Mouse (Mus musculus): ENCODE data around the gene Atg5. TPM values are rescaled to one million over a fixed set of nuclear protein-coding genes. Genes with fewer than 3 reads are reported as not detected.

The Atg5 gene
- polyA plus RNA-seq, 1 experiment from 2014 or later: 24.2 TPM

DNA sequence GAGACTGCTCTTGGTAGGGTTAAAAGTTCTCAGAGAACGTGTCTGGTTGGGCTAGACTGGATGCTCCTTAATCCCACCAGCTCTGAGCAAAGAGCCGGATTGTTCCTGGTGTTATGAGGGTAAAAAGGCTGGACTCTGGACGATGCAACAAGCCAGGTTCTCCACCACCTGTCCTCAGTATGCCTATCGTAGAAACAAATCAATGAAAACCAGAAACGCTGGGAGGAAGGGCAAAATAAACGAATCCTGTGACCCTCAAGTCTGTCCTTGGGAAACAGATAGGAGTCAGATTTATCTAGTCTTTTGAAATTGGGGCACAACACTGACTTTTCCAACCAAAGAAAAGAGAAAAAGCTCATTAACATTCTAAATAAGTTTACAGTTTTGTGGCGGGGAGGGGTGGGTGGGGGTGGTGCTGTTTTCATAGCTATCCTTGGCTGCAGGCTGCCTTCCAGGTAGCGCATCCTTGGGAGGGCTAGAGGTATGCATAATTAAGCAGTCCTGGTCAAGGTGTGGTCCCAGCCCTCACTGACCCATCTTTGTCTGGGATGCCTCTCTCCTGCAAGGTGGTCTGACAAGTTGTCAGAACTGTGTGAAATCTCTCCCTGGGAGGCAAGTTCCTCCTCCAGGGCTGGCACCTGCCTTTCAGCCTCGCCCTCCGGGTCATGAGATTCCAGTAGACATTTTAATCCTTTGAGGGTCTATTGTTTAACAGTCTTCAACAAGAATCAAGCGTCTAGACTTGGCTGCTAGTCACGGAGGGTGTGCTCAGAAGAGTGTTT lies 123.5 kb downstream of the Atg5 start:
- Histone ChIP-seq H3K4me3 (no peak overlapping the region), H3K9me3 (no peaks in the 10 kb centered on the region), H3K4me2 (no peak overlapping the region), H3K4me1 (no peaks in the 10 kb centered on the region), H3K27ac (replicated peaks) (no peak overlapping the region), H3K9ac (no peak overlapping the region), H3K36me3 (no peaks in the 10 kb centered on the region), H3K27me3 (replicated peaks) (no peaks in the 10 kb centered on the region)
- ATAC-seq (ENCODE audit: extremely low read depth, insufficient number of reproducible peaks, low FRiP score, low TSS enrichment): no peak
- 42% methylated on average over 12 of the region's 12 CpGs for WGBS

DNA sequence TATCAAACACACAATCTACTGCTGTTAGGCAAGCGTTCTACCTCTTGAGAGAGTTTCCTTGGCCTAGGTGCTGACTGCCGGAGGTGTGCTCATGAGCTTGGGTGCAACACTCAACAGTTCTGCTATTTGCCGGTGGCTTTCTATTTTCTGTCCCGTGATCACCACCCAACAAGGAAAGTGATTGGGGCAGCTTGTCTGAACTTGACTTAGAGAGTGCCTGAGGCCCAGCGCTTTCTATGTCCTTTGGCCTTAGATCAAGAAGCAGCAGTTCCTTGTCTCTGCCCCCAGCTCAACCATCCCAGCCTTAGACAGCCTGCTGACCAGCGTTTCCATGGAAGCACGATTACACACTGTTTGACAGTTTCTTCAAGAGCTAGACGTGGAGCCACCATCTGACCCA lies 124.7 kb downstream of the Atg5 start:
- Histone ChIP-seq H3K4me2 (no peak overlapping the region), H3K27me3 (replicated peaks) (no peaks in the 10 kb centered on the region), H3K4me1 (no peaks in the 10 kb centered on the region), H3K27ac (replicated peaks) (no peak overlapping the region), H3K36me3 (no peaks in the 10 kb centered on the region), H3K9me3 (no peaks in the 10 kb centered on the region), H3K9ac (no peak overlapping the region), H3K4me3 (no peak overlapping the region)
- ATAC-seq (ENCODE audit: extremely low read depth, insufficient number of reproducible peaks, low FRiP score, low TSS enrichment): no peak
- WGBS: 75% methylated on average over 8 of the region's 8 CpGs

DNA sequence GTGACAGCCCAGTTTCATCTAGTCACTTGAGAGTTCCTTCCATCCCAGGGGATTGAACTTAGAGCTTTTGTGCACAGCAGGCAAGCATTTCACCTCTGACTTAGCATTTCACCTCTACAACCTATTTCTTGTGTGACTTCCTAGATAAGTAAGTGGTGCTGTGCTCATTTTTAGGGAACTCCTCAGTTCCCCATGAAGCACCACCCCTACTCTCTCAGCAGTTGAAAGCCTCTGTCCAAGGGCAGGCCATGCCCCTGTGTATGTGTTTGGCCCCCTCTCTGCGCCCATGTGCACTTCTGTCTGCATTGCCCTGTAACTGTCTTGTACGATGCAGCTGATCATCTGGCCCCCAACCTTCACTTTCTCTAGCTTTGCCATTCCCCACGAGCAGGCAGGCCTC lies 132.0 kb downstream of the Atg5 start:
- 64% methylated on average over 3 of the region's 3 CpGs for WGBS
- no peak overlapping the region for H3K4me3 ChIP-seq
- H3K27me3 ChIP-seq (replicated peaks): no peaks in the 10 kb centered on the region
- H3K27ac ChIP-seq (replicated peaks): no peak overlapping the region
- ATAC-seq (ENCODE audit: extremely low read depth, insufficient number of reproducible peaks, low FRiP score, low TSS enrichment): no peak
- no peaks in the 10 kb centered on the region for H3K9me3 ChIP-seq
- no peaks in the 10 kb centered on the region for H3K36me3 ChIP-seq
- no peak overlapping the region for H3K9ac ChIP-seq
- peaks cover 31% of the 10 kb centered on the region for H3K4me1 ChIP-seq
- H3K4me2 ChIP-seq: no peak overlapping the region

DNA sequence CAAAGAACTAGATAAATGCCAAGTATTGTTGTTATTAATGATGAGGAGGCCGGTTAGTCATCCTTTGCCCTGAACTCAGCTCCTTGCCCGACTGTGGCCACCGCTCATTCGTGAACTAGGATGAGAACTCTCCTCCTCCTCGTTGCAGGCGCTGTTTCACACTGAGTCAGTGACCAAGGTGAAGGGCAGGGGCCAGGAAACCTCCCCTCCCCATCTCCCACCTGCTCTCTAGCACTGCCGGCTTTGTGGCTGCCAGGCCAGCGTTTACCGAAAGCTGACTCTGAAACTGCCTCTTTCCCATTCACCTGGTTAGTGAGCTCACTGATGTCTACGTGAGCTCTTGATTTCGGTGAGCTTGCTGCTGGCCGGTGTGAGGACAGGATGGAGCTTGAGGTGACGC lies 132.4 kb downstream of the Atg5 start:
- 60% methylated on average over 13 of the region's 13 CpGs for WGBS
- Histone ChIP-seq H3K4me3 (no peak overlapping the region), H3K4me1 (peaks cover 31% of the 10 kb centered on the region), H3K27me3 (replicated peaks) (no peaks in the 10 kb centered on the region), H3K9ac (no peak overlapping the region), H3K4me2 (no peak overlapping the region), H3K27ac (replicated peaks) (no peak overlapping the region), H3K9me3 (no peaks in the 10 kb centered on the region), H3K36me3 (no peaks in the 10 kb centered on the region)
- ATAC-seq (ENCODE audit: extremely low read depth, insufficient number of reproducible peaks, low FRiP score, low TSS enrichment): no peak

DNA sequence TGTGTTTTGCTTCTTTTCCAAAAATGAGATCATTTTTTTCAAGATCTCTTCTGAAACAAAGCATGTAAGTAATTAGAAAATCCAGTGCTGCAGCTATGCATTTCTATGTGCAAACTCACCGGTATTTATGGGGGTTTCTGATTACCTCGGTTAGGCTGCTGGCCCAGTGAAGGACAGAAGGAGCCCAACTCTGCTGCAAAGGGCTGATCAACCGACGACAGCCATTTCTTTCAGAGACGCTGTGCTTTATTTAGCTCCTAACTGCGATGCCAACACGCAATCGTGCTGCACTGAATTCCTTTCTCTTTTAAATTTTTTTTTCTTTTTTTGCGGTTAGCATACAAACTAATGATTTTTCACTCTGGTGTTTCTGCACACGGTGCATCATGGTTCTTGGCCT lies 133.4 kb downstream of the Atg5 start:
- Histone ChIP-seq H3K36me3 (no peaks in the 10 kb centered on the region), H3K9me3 (no peaks in the 10 kb centered on the region), H3K4me2 (no peak overlapping the region), H3K4me3 (no peak overlapping the region), H3K27ac (replicated peaks) (no peak overlapping the region), H3K27me3 (replicated peaks) (no peaks in the 10 kb centered on the region), H3K4me1 (peaks cover 31% of the 10 kb centered on the region), H3K9ac (no peak overlapping the region)
- WGBS: 47% methylated on average over 10 of the region's 10 CpGs
- ATAC-seq (ENCODE audit: extremely low read depth, insufficient number of reproducible peaks, low FRiP score, low TSS enrichment): no peak

DNA sequence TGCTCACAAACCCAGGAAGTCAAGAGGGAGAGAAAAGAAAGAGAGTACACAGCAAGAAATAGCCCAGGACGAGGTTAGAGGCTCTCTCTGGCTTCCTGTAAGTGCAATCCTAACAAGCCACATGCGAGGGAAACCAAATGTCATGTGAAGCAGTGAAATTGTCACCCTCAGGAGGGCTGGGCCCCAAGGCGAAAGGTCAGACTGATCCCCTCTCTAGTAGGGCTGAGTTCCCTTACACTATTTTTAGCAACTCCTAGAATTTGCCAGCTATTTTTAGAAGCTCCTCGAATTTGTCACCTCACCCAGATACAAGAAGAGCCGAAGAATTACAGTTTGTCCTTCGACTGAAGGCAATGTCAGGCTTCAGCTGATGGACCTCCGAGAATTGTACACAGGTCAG lies 135.3 kb downstream of the Atg5 start:
- Histone ChIP-seq H3K4me1 (peaks cover 31% of the 10 kb centered on the region), H3K4me2 (no peak overlapping the region), H3K9me3 (no peaks in the 10 kb centered on the region), H3K9ac (no peak overlapping the region), H3K36me3 (no peaks in the 10 kb centered on the region), H3K27ac (replicated peaks) (peak overlapping the region; percentile 55), H3K4me3 (no peak overlapping the region), H3K27me3 (replicated peaks) (no peaks in the 10 kb centered on the region)
- ATAC-seq (ENCODE audit: extremely low read depth, insufficient number of reproducible peaks, low FRiP score, low TSS enrichment): no peak; the same call in 1 of the 2 replicates
- 28% methylated on average over 7 of the region's 7 CpGs for WGBS

DNA sequence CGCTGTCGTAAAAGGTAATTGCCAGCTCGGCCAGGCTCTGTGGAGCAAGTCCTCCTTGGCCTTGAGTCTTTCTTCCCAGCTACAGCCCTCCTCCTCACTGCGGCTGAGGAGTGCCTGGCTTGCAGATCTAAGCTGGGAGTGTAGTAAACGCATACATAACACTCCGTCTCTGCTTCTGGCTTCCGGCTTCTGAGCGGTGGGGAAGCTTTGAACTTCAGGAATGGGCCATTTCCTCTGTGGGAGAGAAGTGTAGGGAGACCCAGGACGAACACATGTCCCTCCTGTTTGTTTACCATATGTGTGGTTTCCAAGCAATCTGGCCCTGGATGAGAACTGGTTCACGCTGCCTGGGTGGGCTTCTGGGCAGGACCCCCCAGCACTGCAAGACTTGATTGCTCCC lies 140.9 kb downstream of the Atg5 start:
- no peak overlapping the region for H3K27ac ChIP-seq (replicated peaks)
- ATAC-seq (ENCODE audit: extremely low read depth, insufficient number of reproducible peaks, low FRiP score, low TSS enrichment): no peak
- H3K9me3 ChIP-seq: no peaks in the 10 kb centered on the region
- no peaks in the 10 kb centered on the region for H3K36me3 ChIP-seq
- H3K9ac ChIP-seq: no peak overlapping the region
- H3K4me1 ChIP-seq: peaks cover 1% of the 10 kb centered on the region
- H3K27me3 ChIP-seq (replicated peaks): no peaks in the 10 kb centered on the region
- H3K4me3 ChIP-seq: no peak overlapping the region
- WGBS: 63% methylated on average over 10 of the region's 10 CpGs
- H3K4me2 ChIP-seq: no peak overlapping the region

DNA sequence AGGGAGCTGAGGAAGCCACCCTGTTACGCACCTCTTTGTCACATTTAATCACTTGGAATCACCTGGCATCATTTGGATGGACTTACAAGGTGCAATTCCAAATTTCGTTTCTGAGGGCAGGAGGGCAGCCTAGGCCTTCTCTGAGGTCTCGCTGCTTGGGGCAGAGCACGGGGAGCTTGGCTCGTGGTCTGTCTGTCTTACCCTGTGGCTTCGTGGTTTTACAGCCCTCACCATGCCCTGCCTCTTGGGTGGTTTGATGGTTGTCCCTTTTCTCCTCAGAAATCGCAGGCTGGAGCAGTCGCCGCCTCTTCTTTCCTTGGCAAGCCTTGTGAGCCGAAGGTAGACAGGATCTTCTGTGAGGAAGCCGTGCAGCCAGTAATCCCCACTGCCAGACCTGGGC lies 141.8 kb downstream of the Atg5 start:
- H3K4me2 ChIP-seq: no peak overlapping the region
- H3K4me3 ChIP-seq: no peak overlapping the region
- H3K9ac ChIP-seq: no peak overlapping the region
- no peak for ATAC-seq (ENCODE audit: extremely low read depth, insufficient number of reproducible peaks, low FRiP score, low TSS enrichment)
- H3K27me3 ChIP-seq (replicated peaks): no peaks in the 10 kb centered on the region
- no peaks in the 10 kb centered on the region for H3K36me3 ChIP-seq
- H3K4me1 ChIP-seq: no peaks in the 10 kb centered on the region
- H3K27ac ChIP-seq (replicated peaks): no peak overlapping the region
- WGBS: 86% methylated on average over 11 of the region's 11 CpGs
- no peaks in the 10 kb centered on the region for H3K9me3 ChIP-seq

MicroRNAs encoded within 50 kb of the gene (microRNA counts, 519-probe panel; counts per million panel counts)
- microRNA mmu-miR-1929: 209 counts per million, percentile 61 among the panel's probes with 10 or more counts

Small RNA genes within 50 kb of the gene (microRNA-seq; reads per million reads assigned to microRNA genes)
- gene Mir1929: 1.6 reads per million

Other genes with a start within 250 kb of the Atg5 start
- gene Crybg1, start 119.5 kb upstream of the Atg5 start, polyA plus RNA-seq (2015; fragmentation: Nextera tagmentation; extraction: Ambion mirVana): 0.08 and 0.13 TPM in 2 replicates

All from heart, embryonic 13.5 days (tissue).